In the genomic region with DNA sequence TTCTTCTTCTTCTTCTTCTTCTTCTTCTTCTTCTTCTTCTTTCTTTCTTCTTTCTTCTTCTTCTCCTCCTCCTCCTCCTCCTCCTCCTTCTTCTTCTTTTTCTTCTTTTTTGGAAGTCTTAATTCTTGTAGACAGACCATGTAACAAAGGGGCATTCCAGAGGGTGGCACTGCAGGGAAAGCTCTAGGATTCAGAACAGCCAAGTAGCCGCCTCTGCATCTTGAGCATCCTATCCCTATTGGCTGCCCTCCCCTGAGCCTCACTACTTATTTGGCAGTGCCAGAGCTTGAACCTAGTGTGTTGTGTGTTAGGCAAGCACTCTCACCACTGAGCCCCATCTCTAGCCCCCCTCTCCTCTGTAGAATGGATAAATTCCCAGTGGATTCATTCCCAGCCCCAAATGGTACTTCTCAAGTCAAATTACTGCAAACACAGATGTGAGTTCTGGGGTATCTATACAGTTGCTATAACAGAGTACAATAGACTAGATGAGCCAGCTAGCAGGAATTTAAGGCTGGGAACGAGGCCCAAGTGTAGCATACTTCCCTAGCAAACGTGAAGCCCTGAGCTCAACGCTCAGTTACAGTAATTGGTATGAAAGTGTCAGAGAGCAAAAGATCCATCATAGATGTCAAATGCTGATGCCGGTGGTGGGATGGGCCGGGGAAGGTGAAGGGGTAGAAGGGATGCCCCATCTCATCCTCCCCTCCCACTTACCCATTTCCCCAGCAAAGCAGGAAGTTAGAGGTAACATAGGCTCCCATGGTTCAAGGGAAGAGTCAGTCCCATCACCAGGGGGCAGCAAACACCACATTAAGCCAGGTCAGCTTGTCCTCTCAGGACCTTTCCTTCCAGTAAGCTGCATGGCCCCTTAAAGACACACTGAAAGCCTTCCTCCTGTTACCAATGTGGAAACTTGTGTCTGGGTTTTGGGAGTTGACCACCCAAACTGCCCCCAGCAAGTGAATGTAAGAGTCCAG, we compare ENCODE assay signal across 9 mouse cellular contexts. TPM values are rescaled to one million over a fixed set of nuclear protein-coding genes. Genes with fewer than 3 reads are reported as not detected.
DNase-seq lines count a peak whose midpoint lies in the region; ATAC-seq and TF ChIP-seq lines count a peak whose summit lies in the region.
"Had no signal": no experiment of that assay in that cellular context is flagged by ENCODE, and none has a peak within 500 bp of the region (broad histone marks: within the 10 kb centered on the region; RNA-seq: fewer than 3 reads in every experiment).

No protein-coding gene starts in this region.

- DNase-seq in 3T3-L1 (ENCODE audit: low read depth, low spot score) (peak; percentile 97), ES-E14 (ENCODE audit: low read depth, low spot score) (peak; percentile 90)
- DNase-seq in cerebellum, adult 11-12 months, result peak; percentile 49
- peak; percentile 84 for DNase-seq in gastrocnemius, adult 18-20 months (ENCODE audit: low spot score)
- DNase-seq in kidney, postnatal 36 days, result peak; percentile 88 to 94
- DNase-seq in lung, embryonic 14.5 days, result peak; percentile 92
- peak; percentile 81 to 86 for DNase-seq in right cerebral cortex, adult 2 months (ENCODE audit: low spot score in 2 of 2)
- peak; percentile 39 for DNase-seq in urinary bladder, postnatal 10 days (ENCODE audit: low spot score)

- in situ Hi-C loops in ES-E14 (cut with MboI; ENCODE audit: low sequenced_read_pairs in 2 of 2, unreplicated experiment in 2 of 2), result no loop called here

- no peaks in the 10 kb centered on the region for H3K27me3 ChIP-seq in lung, embryonic 14.5 days (ENCODE audit: insufficient read depth, low read length)
- H3K27me3 ChIP-seq: limb, embryonic 13.5 days had no signal

- 27% methylated on average over 6 of the region's 6 CpGs for WGBS in lung, embryonic 14.5 days

- no peaks in the 10 kb centered on the region for H3K9me3 ChIP-seq in ES-E14 (ENCODE audit: control insufficient read depth, insufficient read depth, low read depth, low read length)
- H3K9me3 ChIP-seq in lung, embryonic 14.5 days (ENCODE audit: low read depth, low read length), result no peaks in the 10 kb centered on the region
- H3K9me3 ChIP-seq: limb, embryonic 13.5 days had no signal

- no peak overlapping the region for H3K27ac ChIP-seq in ES-E14 (ENCODE audit: insufficient read depth, low read depth, low read length, poor library complexity, severe bottlenecking)
- no peak overlapping the region for H3K27ac ChIP-seq in lung, embryonic 14.5 days (ENCODE audit: low read depth)
- H3K27ac ChIP-seq: limb, embryonic 13.5 days had no signal

- no peak overlapping the region for H3K4me3 ChIP-seq in ES-E14 (ENCODE audit: insufficient read depth in 1 of 2, low read depth in 1 of 2, low read length in 2 of 2, poor library complexity in 1 of 2, severe bottlenecking in 1 of 2)
- H3K4me3 ChIP-seq in lung, embryonic 14.5 days (ENCODE audit: low read depth, low read length), result no peak overlapping the region
- H3K4me3 ChIP-seq: limb, embryonic 13.5 days had no signal

- no peak overlapping the region for H3K9ac ChIP-seq in ES-E14 (ENCODE audit: insufficient read depth, low read depth, low read length, poor library complexity, severe bottlenecking)
- no peak overlapping the region for H3K9ac ChIP-seq in lung, embryonic 14.5 days
- H3K9ac ChIP-seq: limb, embryonic 13.5 days had no signal

- H3K4me2 ChIP-seq in lung, embryonic 14.5 days, result no peak overlapping the region
- H3K4me2 ChIP-seq: limb, embryonic 13.5 days had no signal

- peak; percentile 90 for TF ChIP-seq CTCF in lung, embryonic 14.5 days (IDR thresholded peaks at IDR 0.05; ENCODE audit: low read depth)

- no peak for ATAC-seq in lung, embryonic 14.5 days (ENCODE audit: insufficient read depth)

- no peaks in the 10 kb centered on the region; a peak in 1 of 4 replicates for H3K4me1 ChIP-seq in ES-E14 (ENCODE audit: control insufficient read depth in 2 of 2, insufficient read depth in 2 of 2, low read length in 2 of 2, poor library complexity in 1 of 2)
- H3K4me1 ChIP-seq in lung, embryonic 14.5 days (ENCODE audit: insufficient read depth), result peaks cover 10% of the 10 kb centered on the region; the same call in 1 of the 2 replicates

- no peaks in the 10 kb centered on the region for H3K36me3 ChIP-seq in ES-E14 (ENCODE audit: control insufficient read depth, insufficient read depth, low read length, poor library complexity, severe bottlenecking)
- H3K36me3 ChIP-seq in lung, embryonic 14.5 days (ENCODE audit: insufficient read depth), result no peaks in the 10 kb centered on the region
- H3K36me3 ChIP-seq: limb, embryonic 13.5 days had no signal

TF ChIP-seq in ES-E14, 5 proteins besides CTCF, POLR2A, EP300 and RAD21:
- TF ChIP-seq ZNF384 (IDR thresholded peaks at IDR 0.05; ENCODE audit: low read depth, low read length), result no peak
- no peak for TF ChIP-seq HCFC1 (IDR thresholded peaks at IDR 0.05; ENCODE audit: borderline replicate concordance, insufficient read depth, low read length)
- 0 out of 2 replicates have a peak, but pooled peaks have one; percentile 34 for TF ChIP-seq MAFK (IDR thresholded peaks at IDR 0.05; ENCODE audit: insufficient read depth, low read depth, low read length)
- no peak for TF ChIP-seq CHD2 (IDR thresholded peaks at IDR 0.05; ENCODE audit: low read depth, low read length)
- peak; percentile 80; the same call in 1 of the 2 replicates for TF ChIP-seq ZC3H11A (IDR thresholded peaks at IDR 0.05; ENCODE audit: borderline replicate concordance, low read depth, low read length)
TF ChIP-seq in ES-E14: peak in this region for 2.

RNA-seq across cellular contexts. Expression of a gene that starts 3.2 kb away (rescaled TPM):
- total RNA-seq in ES-E14 (2012; rRNA removed), result 42.6 and 50.3 TPM in 2 replicates
- total RNA-seq in gastrocnemius, adult 18-20 months (2021), result 10 to 100 TPM in 1 of 2 experiments, 1 to 10 TPM in 1; 9.3 to 10.9 TPM
- 16.4 and 19.1 TPM in 2 replicates for polyA plus RNA-seq in lung, embryonic 14.5 days (2014; fragmentation: Nextera tagmentation; extraction: Ambion mirVana)

RNA-seq across cellular contexts. Expression of a gene that starts 8.3 kb away (rescaled TPM):
- not detected in 2 replicates for total RNA-seq in ES-E14 (2012; rRNA removed)
- total RNA-seq in gastrocnemius, adult 18-20 months (2021), result not detected
- polyA plus RNA-seq in lung, embryonic 14.5 days (2014; fragmentation: Nextera tagmentation; extraction: Ambion mirVana), result 0.34 and 3.4 TPM in 2 replicates

Comparison
In these comparisons a context has a peak if more than half of its experiments do, and no peak if none do; other contexts are left out.
1. DNase-seq: peak in every context shown above with its lines; median percentile 97 in 3T3-L1; 92 in lung, embryonic 14.5 days; 91 in kidney, postnatal 36 days; 90 in ES-E14; 84 in gastrocnemius, adult 18-20 months; 84 in right cerebral cortex, adult 2 months; 49 in cerebellum, adult 11-12 months; 39 in urinary bladder, postnatal 10 days.